Mouse (Mus musculus) T-cell, adult 66 days (primary cell): Measurements from ENCODE around the gene Kel. TPM values are rescaled to one million over a fixed set of nuclear protein-coding genes. Genes with fewer than 3 reads are reported as not detected.

ENCODE experiments used
- total RNA-seq, 2 experiments: library from RNA; stranded (reverse); gene quantifications; 3 replicates in 1 of 2; 4 replicates in 1 of 2; pipeline ENCODE4 v1.2.4; 2023

Kel gene
- total RNA-seq, result 1 to 10 TPM; 3.3 TPM

DNA sequence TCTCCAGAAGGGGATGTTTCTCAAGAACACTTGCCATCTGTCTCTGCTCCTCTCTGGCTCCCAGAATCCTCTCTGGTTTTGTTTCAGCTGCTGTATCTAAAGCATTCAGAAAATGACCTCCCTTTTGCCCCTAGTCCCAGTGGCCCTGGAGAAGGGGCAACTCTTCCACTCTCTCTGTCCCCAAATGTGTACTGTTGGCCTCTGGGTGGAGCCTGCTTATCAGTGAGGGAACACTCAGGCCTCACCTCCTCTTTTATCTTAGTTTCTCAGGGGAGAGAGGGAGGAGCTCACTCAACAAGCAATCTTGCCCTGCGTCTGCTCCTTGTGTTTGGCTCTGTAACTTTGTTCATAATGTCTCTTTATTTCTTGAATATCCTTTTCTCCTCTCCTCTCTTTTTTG is at the start of gene Kel:
TSS of gene Kel (minus strand) at position 217 of the 400 bp plus-strand sequence.

GRCm38 (mm10) chr6:41684131-41684530 is 20.0 kb downstream of the Kel start, which contains the start of gene Llcfc1:
TSS of gene Llcfc1 (plus strand) at chr6:41684431.

DNA sequence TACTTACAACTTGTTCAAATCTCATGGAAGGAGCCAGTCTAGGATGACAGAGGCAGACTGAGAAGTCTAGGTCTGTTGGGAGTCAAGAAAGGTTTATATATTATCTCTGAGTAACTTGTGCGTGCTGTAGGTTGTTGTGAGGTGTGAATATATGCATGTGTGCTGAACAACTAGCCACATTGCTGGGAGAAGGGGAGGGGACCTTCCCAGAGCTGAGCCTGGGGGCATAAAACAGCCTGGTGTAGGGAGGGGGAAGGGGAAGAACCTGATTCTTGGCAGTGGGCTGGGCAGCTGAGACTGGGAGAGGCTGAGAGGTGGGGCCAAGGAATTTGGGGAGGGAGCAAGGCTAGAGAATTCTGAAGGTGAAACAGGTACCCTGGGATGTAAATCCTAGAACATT is 23.5 kb downstream of the Kel start, which contains the start of gene Trpv5:
TSS of gene Trpv5 (minus strand) at position 101 of the 400 bp plus-strand sequence.

Other genes starting within 250 kb of the Kel start
- gene Prss1, start 245.4 kb downstream of the Kel start, total RNA-seq, result not detected
- 1 to 10 TPM in 1 of 2 experiments, under 1 TPM in 1; 0.74 to 1.4 TPM for gene Prss2, start 182.6 kb downstream of the Kel start, total RNA-seq
- 10 to 100 TPM; 32.2 to 42.9 TPM for gene Ephb6, start 98.9 kb downstream of the Kel start, total RNA-seq
- not detected for gene Trpv6, start 67.9 kb downstream of the Kel start, total RNA-seq
- gene Trpv5, start 23.6 kb downstream of the Kel start, total RNA-seq, result not detected
- not detected for gene Llcfc1, start 19.9 kb downstream of the Kel start, total RNA-seq
- gene Olfr459, start 70.8 kb upstream of the Kel start, total RNA-seq, result not detected
- not detected for gene Pip, start 143.2 kb upstream of the Kel start, total RNA-seq
- gene Sval2, start 148.7 kb upstream of the Kel start, total RNA-seq, result not detected
- not detected for gene Sval1, start 247.3 kb upstream of the Kel start, total RNA-seq